Mouse (Mus musculus) small intestine, adult 2 months (tissue): ENCODE measurements around the gene Ccdc17.

Experiments
- CTCF ChIP-seq: fragments of 200-500 bp; IDR thresholded peaks from 2 replicates; pipeline ENCODE4 v1.5.1; 2012; ENCODE audit warnings: low read depth, mild to moderate bottlenecking, control low read depth, inconsistent platforms, low read length, moderate library complexity, mixed read lengths; ENCODE audit not compliant: insufficient replicate concordance, insufficient read length; ENCODE audit errors: extremely low read depth
- POLR2A ChIP-seq: fragments of 200-500 bp; IDR thresholded peaks from 2 replicates; pipeline ENCODE4 v1.6.1; 2012; ENCODE audit warnings: low read depth, mild to moderate bottlenecking, control low read depth, inconsistent platforms, low read length, moderate library complexity

DNA sequence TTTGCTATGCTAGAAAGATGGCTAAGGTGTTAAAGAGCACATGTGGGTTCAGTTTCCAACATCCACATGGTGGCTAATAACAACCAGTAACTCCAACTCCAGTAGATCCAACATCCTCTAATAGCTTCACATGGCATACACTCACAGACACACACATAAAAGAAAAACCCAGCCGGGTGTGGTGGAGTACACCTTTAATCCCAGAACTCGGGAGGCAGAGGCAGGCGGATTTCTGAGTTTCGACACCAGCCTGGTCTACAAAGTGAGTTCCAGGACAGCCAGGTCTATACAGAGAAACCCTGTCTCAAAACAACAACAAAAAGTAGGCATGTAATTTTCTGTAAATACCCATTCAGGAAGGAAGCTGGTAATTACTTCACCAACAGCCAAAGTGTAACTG lies 28.4 kb downstream of the Ccdc17 start:
- no peak for TF ChIP-seq POLR2A
- TF ChIP-seq CTCF, result no peak
